Mouse (Mus musculus): ENCODE measurements around the gene Susd6. TPM values are rescaled to one million over a fixed set of nuclear protein-coding genes. Genes with fewer than 3 reads are reported as not detected.

Gene Susd6
- polyA plus RNA-seq, 1 experiment from 2014 or later, result 14.3 TPM

Other genes starting within 250 kb of the Susd6 start
- gene Slc39a9, start 146.6 kb upstream of the Susd6 start, polyA plus RNA-seq (2015; fragmentation: Nextera tagmentation; extraction: Ambion mirVana), result 29.1 and 30.6 TPM in 2 replicates
- 293 and 335 TPM in 2 replicates for gene Erh, start 146.2 kb upstream of the Susd6 start, polyA plus RNA-seq (2015; fragmentation: Nextera tagmentation; extraction: Ambion mirVana)
- gene Plekhd1, start 97.9 kb upstream of the Susd6 start, polyA plus RNA-seq (2015; fragmentation: Nextera tagmentation; extraction: Ambion mirVana), result 0.63 and 1.5 TPM in 2 replicates
- 4.3 and 4.5 TPM in 2 replicates for gene Ccdc177, start 29.8 kb upstream of the Susd6 start, polyA plus RNA-seq (2015; fragmentation: Nextera tagmentation; extraction: Ambion mirVana)
- gene Srsf5, start 155.0 kb downstream of the Susd6 start, polyA plus RNA-seq (2015; fragmentation: Nextera tagmentation; extraction: Ambion mirVana), result 478 and 525 TPM in 2 replicates
- 0.39 and 0.58 TPM in 2 replicates for gene Slc10a1, start 178.2 kb downstream of the Susd6 start, polyA plus RNA-seq (2015; fragmentation: Nextera tagmentation; extraction: Ambion mirVana)
- gene Smoc1, start 236.3 kb downstream of the Susd6 start, polyA plus RNA-seq (2015; fragmentation: Nextera tagmentation; extraction: Ambion mirVana), result 12.8 and 13.2 TPM in 2 replicates